Mouse (Mus musculus) limb, embryonic 11.5 days (tissue): Measurements from ENCODE around the gene Tmem243. TPM values are rescaled to one million over a fixed set of nuclear protein-coding genes. Genes with fewer than 3 reads are reported as not detected.
"Not testable (repeated sequence)": the region's sequence is repeated elsewhere in the genome, so short reads cannot be mapped to it uniquely, and the experiment has no call there.

Source experiments
- ATAC-seq: fragments of 200-750 bp; cut with Nextera tagmentation; 2 replicates; pipeline ENCODE4 v1.8.0; 2017; ENCODE audit warnings: low read depth; ENCODE audit not compliant: insufficient number of reproducible peaks, low FRiP score, low TSS enrichment
- DNase-seq: peaks from one replicate; pipeline ENCODE4 v3.0.0-alpha.2; 2015; ENCODE audit warnings: low spot score
- H3K27ac ChIP-seq: fragments of 300-500 bp; sonication (generic); replicated peaks from 2 replicates; pipeline ENCODE4 v1.5.1; 2014; ENCODE audit warnings: low read depth, mild to moderate bottlenecking, low read length
- H3K27me3 ChIP-seq: fragments of 300-500 bp; sonication (generic); 2 replicates; pipeline ENCODE4 v1.6.1; 2014; ENCODE audit warnings: mild to moderate bottlenecking, low read length, mixed read lengths; ENCODE audit not compliant: control insufficient read depth, insufficient read depth
- H3K36me3 ChIP-seq: fragments of 300-500 bp; sonication (generic); 2 replicates; pipeline ENCODE4 v1.6.1; 2014; ENCODE audit warnings: mild to moderate bottlenecking, low read length, moderate library complexity, mixed read lengths; ENCODE audit not compliant: control insufficient read depth, insufficient read depth
- H3K4me1 ChIP-seq: fragments of 300-500 bp; sonication (generic); 2 replicates; pipeline ENCODE4 v1.6.1; 2014; ENCODE audit warnings: low read length, mixed read lengths; ENCODE audit not compliant: control insufficient read depth, insufficient read depth
- H3K4me2 ChIP-seq: fragments of 300-500 bp; sonication (generic); 2 replicates; pipeline ENCODE4 v1.6.1; 2014; ENCODE audit warnings: low read depth, mild to moderate bottlenecking, moderate library complexity; ENCODE audit not compliant: severe bottlenecking
- H3K4me3 ChIP-seq: fragments of 300-500 bp; sonication (generic); 2 replicates; pipeline ENCODE4 v1.5.1; 2014; ENCODE audit warnings: low read depth, low read length
- H3K9ac ChIP-seq: fragments of 300-500 bp; sonication (generic); 2 replicates; pipeline ENCODE4 v1.6.1; 2014; ENCODE audit warnings: mild to moderate bottlenecking, low read length
- H3K9me3 ChIP-seq: fragments of 300-500 bp; sonication (generic); 2 replicates; pipeline ENCODE4 v1.6.1; 2016; ENCODE audit warnings: low read length; ENCODE audit not compliant: control insufficient read depth
- WGBS: fragments of 180-500 bp; shearing (Covaris S2); extraction: QIAGEN DNeasy Blood & Tissue Kit; methylation state at CpG from one replicate; pipeline ENCODE4 v1.1.7; 2014; 5-methylcytosine and 5-hydroxymethylcytosine counted together
- polyA plus RNA-seq: library from polyadenylated mRNA; unstranded; fragments of >200 nt; fragmentation: Nextera tagmentation; extraction: Ambion mirVana; gene quantifications from 2 replicates; pipeline ENCODE4 v1.2.1, GENCODE M21; 2014

Gene Tmem243
- polyA plus RNA-seq, 1 experiment from 2014 or later, result 20.9 TPM

GRCm38 (mm10) chr5:9169328-9170005, 69.0 kb downstream of the Tmem243 start:
- not testable (repeated sequence) for H3K9me3 ChIP-seq, ATAC-seq, H3K27ac ChIP-seq, H3K27me3 ChIP-seq, H3K4me3 ChIP-seq, H3K4me2 ChIP-seq, H3K4me1 ChIP-seq, H3K9ac ChIP-seq, DNase-seq, H3K36me3 ChIP-seq
- 85% methylated on average over 3 of the region's 5 CpGs for WGBS

- no peaks in the 10 kb centered on the region for H3K27me3 ChIP-seq
- H3K27ac ChIP-seq, result no peak overlapping the region
- DNase-seq (no peak), ATAC-seq (no peak)
- H3K36me3 ChIP-seq, result no peaks in the 10 kb centered on the region
- H3K9me3 ChIP-seq, result no peaks in the 10 kb centered on the region
- no peaks in the 10 kb centered on the region for H3K4me1 ChIP-seq
- no peak overlapping the region for H3K9ac ChIP-seq
- no peak overlapping the region for H3K4me3 ChIP-seq
- H3K4me2 ChIP-seq, result no peak overlapping the region
- WGBS, result 77% methylated on average over 2 of the region's 2 CpGs
Measured at GRCm38 (mm10) chr5:9173295-9173694, 72.8 kb downstream of the Tmem243 start.

GRCm38 (mm10) chr5:9186467-9186866, 86.0 kb downstream of the Tmem243 start:
- H3K27me3 ChIP-seq, result no peaks in the 10 kb centered on the region
- H3K36me3 ChIP-seq, result no peaks in the 10 kb centered on the region
- no peak overlapping the region for H3K9ac ChIP-seq
- H3K27ac ChIP-seq, result no peak overlapping the region
- H3K4me1 ChIP-seq, result no peaks in the 10 kb centered on the region
- no peak for DNase-seq
- H3K4me2 ChIP-seq, result no peak overlapping the region
- 72% methylated on average over 1 of the region's 1 CpGs for WGBS
- no peak overlapping the region for H3K4me3 ChIP-seq
- no peaks in the 10 kb centered on the region for H3K9me3 ChIP-seq
- ATAC-seq, result no peak

Other genes starting within 250 kb of the Tmem243 start
- gene Abcb4, start 207.0 kb upstream of the Tmem243 start, polyA plus RNA-seq, result 0.31 and 0.37 TPM in 2 replicates
- 46.0 and 49.0 TPM in 2 replicates for gene Crot, start 103.3 kb upstream of the Tmem243 start, polyA plus RNA-seq
- gene Dmtf1, start 61.1 kb downstream of the Tmem243 start, polyA plus RNA-seq, result 65.2 and 69.6 TPM in 2 replicates
- gene 9330182L06Rik, start 165.4 kb downstream of the Tmem243 start, polyA plus RNA-seq, result 2.4 and 2.7 TPM in 2 replicates